Mouse (Mus musculus): ENCODE measurements around the gene Pacrg. TPM values are rescaled to one million over a fixed set of nuclear protein-coding genes. Genes with fewer than 3 reads are reported as not detected.

Pacrg gene
- 1.4 and 3.6 TPM in 2 replicates for polyA plus RNA-seq (2014; fragmentation: Nextera tagmentation; extraction: Ambion mirVana)

DNA sequence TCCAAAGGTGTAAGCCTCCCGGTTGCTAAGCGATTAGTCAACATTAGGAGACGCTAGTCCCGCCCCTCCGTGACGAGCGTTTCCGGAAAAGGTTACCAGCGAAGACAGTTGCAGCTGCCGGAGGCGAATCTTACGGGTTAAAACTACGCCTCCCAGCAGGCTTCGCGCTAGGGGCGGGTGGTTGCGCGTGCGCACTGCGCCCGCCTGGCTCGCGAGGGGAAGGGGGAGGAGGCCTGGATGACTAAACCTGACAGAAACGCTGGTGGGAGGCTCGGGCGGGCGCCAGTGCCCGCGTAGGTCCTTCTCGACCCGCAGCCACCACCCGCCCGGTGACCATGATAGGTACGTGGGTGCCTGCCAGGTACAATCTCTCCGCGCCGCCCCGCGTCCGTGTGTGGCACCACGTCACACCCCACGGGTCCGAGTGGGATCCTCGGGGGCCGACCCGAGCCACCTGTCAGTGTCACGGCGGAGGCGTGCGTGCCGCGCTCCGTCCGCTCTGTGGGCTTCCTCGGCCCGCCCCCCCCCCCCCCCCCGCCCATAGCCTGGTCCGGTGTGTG lies at the start of gene Pacrg, which contains the start of gene Prkn:
Gene Pacrg (minus strand): TSS at position 164 of the 560 bp plus-strand sequence.
Gene Prkn (plus strand): TSS at position 237 of the 560 bp plus-strand sequence.
- Histone ChIP-seq H3K4me2 (ENCODE audit: low read depth, low read length) (peak within 1 kb of the TSS; percentile 76), H3K9ac (ENCODE audit: low read depth, low read length) (peak within 1 kb of the TSS; percentile 76), H3K36me3 (ENCODE audit: control insufficient read depth, insufficient read depth, low read length) (no peaks in the 10 kb centered on the region), H3K27ac (replicated peaks; ENCODE audit: low read depth, low read length) (peak within 1 kb of the TSS; percentile 36; the same call in 1 of the 2 replicates), H3K9me3 (ENCODE audit: control insufficient read depth, low read length) (no peaks in the 10 kb centered on the region), H3K27me3 (replicated peaks; ENCODE audit: control insufficient read depth, insufficient read depth, low read length) (no peaks in the 10 kb centered on the region), H3K4me3 (ENCODE audit: low read depth, low read length) (peak within 1 kb of the TSS; percentile 71), H3K4me1 (ENCODE audit: control insufficient read depth, insufficient read depth, low read length) (0 out of 2 replicates have a peak, but pooled peaks cover 4% of the 10 kb centered on the region)
- ATAC-seq (ENCODE audit: low read depth) (peak; percentile 97), DNase-seq (ENCODE audit: low spot score) (peak; percentile 99)
- 0% methylated on average over 12 of the region's 58 CpGs for WGBS

- Histone ChIP-seq H3K27ac (replicated peaks; ENCODE audit: low read depth, low read length) (no peak overlapping the region), H3K4me3 (ENCODE audit: low read depth, low read length) (no peak overlapping the region), H3K9ac (ENCODE audit: low read depth, low read length) (no peak overlapping the region), H3K9me3 (ENCODE audit: control insufficient read depth, low read length) (no peaks in the 10 kb centered on the region), H3K36me3 (ENCODE audit: control insufficient read depth, insufficient read depth, low read length) (no peaks in the 10 kb centered on the region), H3K4me1 (ENCODE audit: control insufficient read depth, insufficient read depth, low read length) (no peaks in the 10 kb centered on the region), H3K27me3 (replicated peaks; ENCODE audit: control insufficient read depth, insufficient read depth, low read length) (no peaks in the 10 kb centered on the region), H3K4me2 (ENCODE audit: low read depth, low read length) (no peak overlapping the region)
- ATAC-seq (ENCODE audit: low read depth) = no peak
- WGBS = 18% methylated on average over 4 of the region's 4 CpGs
- peak; percentile 11 for DNase-seq (ENCODE audit: low spot score)
These were observed 47.8 kb upstream of the Pacrg start for GRCm38 (mm10) chr17:10887924-10888323.

DNA sequence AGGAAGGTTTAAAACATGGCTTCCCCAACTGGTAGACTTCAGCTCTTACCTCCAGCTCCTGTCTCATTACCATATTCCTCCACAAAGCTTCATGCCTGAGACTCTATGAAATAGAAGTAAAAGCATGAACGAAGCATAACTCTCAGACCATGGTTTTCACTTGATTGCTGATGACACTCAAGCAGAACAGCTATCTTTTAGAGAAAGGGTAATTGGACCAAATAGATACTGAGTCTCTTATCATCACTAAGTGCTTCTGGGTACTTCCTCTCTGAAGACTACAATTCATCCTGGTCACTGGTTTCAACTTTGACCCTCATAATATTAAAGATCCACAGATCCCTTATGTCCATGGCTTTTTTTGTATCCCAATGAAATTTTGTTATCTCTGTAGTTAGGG lies 42.1 kb upstream of the Pacrg start:
- H3K27me3 ChIP-seq (replicated peaks; ENCODE audit: control insufficient read depth, insufficient read depth, low read length) = no peaks in the 10 kb centered on the region
- 75% methylated on average over 1 of the region's 1 CpGs for WGBS
- H3K9ac ChIP-seq (ENCODE audit: low read depth, low read length) = no peak overlapping the region
- H3K9me3 ChIP-seq (ENCODE audit: control insufficient read depth, low read length) = no peaks in the 10 kb centered on the region
- H3K4me3 ChIP-seq (ENCODE audit: low read depth, low read length) = no peak overlapping the region
- DNase-seq (ENCODE audit: low spot score) (no peak), ATAC-seq (ENCODE audit: low read depth) (no peak)
- no peak overlapping the region for H3K27ac ChIP-seq (replicated peaks; ENCODE audit: low read depth, low read length)
- H3K4me2 ChIP-seq (ENCODE audit: low read depth, low read length) = no peak overlapping the region
- H3K4me1 ChIP-seq (ENCODE audit: control insufficient read depth, insufficient read depth, low read length) = no peaks in the 10 kb centered on the region
- no peaks in the 10 kb centered on the region for H3K36me3 ChIP-seq (ENCODE audit: control insufficient read depth, insufficient read depth, low read length)

GRCm38 (mm10) chr17:10878986-10879385 lies 38.9 kb upstream of the Pacrg start:
- ATAC-seq (ENCODE audit: low read depth) = no peak
- 77% methylated on average over 5 of the region's 5 CpGs for WGBS
- no peaks in the 10 kb centered on the region for H3K4me1 ChIP-seq (ENCODE audit: control insufficient read depth, insufficient read depth, low read length)

GRCm38 (mm10) chr17:10874208-10875187 lies 34.4 kb upstream of the Pacrg start:
- peak; percentile 7 for DNase-seq (ENCODE audit: low spot score)
- no peak for ATAC-seq (ENCODE audit: low read depth)

More at GRCm38 (mm10) chr17:10878986-10879385, 38.9 kb upstream of the Pacrg start:
- Histone ChIP-seq H3K9me3 (ENCODE audit: control insufficient read depth, low read length) (no peaks in the 10 kb centered on the region), H3K4me3 (ENCODE audit: low read depth, low read length) (no peak overlapping the region), H3K27ac (replicated peaks; ENCODE audit: low read depth, low read length) (no peak overlapping the region), H3K27me3 (replicated peaks; ENCODE audit: control insufficient read depth, insufficient read depth, low read length) (no peaks in the 10 kb centered on the region), H3K4me2 (ENCODE audit: low read depth, low read length) (no peak overlapping the region), H3K9ac (ENCODE audit: low read depth, low read length) (no peak overlapping the region), H3K36me3 (ENCODE audit: control insufficient read depth, insufficient read depth, low read length) (no peaks in the 10 kb centered on the region)
- DNase-seq (ENCODE audit: low spot score) = no peak

DNA sequence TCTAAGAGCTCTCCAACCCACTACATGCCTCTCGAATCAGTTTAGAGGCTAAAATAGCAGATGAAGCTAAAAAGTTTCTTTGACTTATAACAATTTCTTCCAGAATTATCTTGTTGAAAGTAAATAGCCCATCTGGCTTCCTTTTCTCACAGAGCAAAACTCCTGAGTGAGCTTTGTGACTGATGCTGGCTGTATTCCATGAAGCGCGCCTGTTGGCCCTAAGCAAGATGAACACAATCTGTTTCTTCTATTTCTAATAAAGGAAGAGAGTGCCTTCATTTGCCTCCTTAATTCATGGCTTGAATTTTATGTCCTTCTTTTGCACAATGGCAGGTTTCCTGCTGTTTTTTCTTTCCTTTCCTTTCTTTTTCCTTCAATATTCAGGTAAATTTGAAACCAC lies 14.1 kb upstream of the Pacrg start:
- ATAC-seq (ENCODE audit: low read depth) (no peak), DNase-seq (ENCODE audit: low spot score) (no peak)
- no peak overlapping the region for H3K4me3 ChIP-seq (ENCODE audit: low read depth, low read length)
- H3K4me2 ChIP-seq (ENCODE audit: low read depth, low read length) = no peak overlapping the region
- H3K36me3 ChIP-seq (ENCODE audit: control insufficient read depth, insufficient read depth, low read length) = no peaks in the 10 kb centered on the region
- no peaks in the 10 kb centered on the region for H3K9me3 ChIP-seq (ENCODE audit: control insufficient read depth, low read length)
- H3K9ac ChIP-seq (ENCODE audit: low read depth, low read length) = no peak overlapping the region
- 88% methylated on average over 3 of the region's 3 CpGs for WGBS
- H3K4me1 ChIP-seq (ENCODE audit: control insufficient read depth, insufficient read depth, low read length) = no peaks in the 10 kb centered on the region
- no peak overlapping the region for H3K27ac ChIP-seq (replicated peaks; ENCODE audit: low read depth, low read length)
- no peaks in the 10 kb centered on the region for H3K27me3 ChIP-seq (replicated peaks; ENCODE audit: control insufficient read depth, insufficient read depth, low read length)

More at GRCm38 (mm10) chr17:10874208-10875187, 34.4 kb upstream of the Pacrg start:
- no peak overlapping the region for H3K27ac ChIP-seq (replicated peaks; ENCODE audit: low read depth, low read length)
- no peak overlapping the region for H3K9ac ChIP-seq (ENCODE audit: low read depth, low read length)
- H3K4me1 ChIP-seq (ENCODE audit: control insufficient read depth, insufficient read depth, low read length) = no peaks in the 10 kb centered on the region
- H3K4me3 ChIP-seq (ENCODE audit: low read depth, low read length) = no peak overlapping the region
- no peaks in the 10 kb centered on the region for H3K9me3 ChIP-seq (ENCODE audit: control insufficient read depth, low read length)
- no peaks in the 10 kb centered on the region for H3K36me3 ChIP-seq (ENCODE audit: control insufficient read depth, insufficient read depth, low read length)
- 75% methylated on average over 7 of the region's 7 CpGs for WGBS
- no peaks in the 10 kb centered on the region for H3K27me3 ChIP-seq (replicated peaks; ENCODE audit: control insufficient read depth, insufficient read depth, low read length)
- no peak overlapping the region for H3K4me2 ChIP-seq (ENCODE audit: low read depth, low read length)

DNA sequence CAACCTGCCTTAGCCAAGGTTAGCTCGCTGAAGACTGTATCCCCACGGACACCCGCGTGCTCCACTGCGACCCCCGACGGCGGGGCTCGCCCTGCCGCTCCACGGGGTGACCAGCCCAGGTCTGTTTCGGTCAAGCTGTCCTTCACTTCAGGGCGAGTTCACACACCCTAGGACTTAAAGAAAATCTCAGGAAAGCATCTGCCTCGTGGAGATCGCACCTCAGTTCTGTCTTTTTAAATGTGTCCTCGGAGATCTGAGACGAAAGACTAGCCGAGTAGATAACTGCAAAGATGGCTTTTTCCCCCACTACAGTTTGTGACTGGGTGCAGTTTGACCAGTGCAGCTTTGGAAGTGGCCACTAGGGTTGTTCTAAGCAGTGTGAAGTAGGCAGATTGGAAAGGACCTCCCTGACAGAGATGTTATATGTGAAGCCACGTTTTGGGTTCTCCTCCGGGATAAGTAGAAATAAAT lies 655 bp upstream of the Pacrg start:
- WGBS = 4% methylated on average over 18 of the region's 20 CpGs
- ATAC-seq (ENCODE audit: low read depth) (peak; percentile 32; the same call in 1 of the 2 replicates), DNase-seq (ENCODE audit: low spot score) (peak; percentile 65)
- Histone ChIP-seq H3K4me3 (ENCODE audit: low read depth, low read length) (peak overlapping the region; percentile 71), H3K27ac (replicated peaks; ENCODE audit: low read depth, low read length) (no peak overlapping the region), H3K4me2 (ENCODE audit: low read depth, low read length) (peak overlapping the region; percentile 76), H3K9ac (ENCODE audit: low read depth, low read length) (peak overlapping the region; percentile 76), H3K27me3 (replicated peaks; ENCODE audit: control insufficient read depth, insufficient read depth, low read length) (no peaks in the 10 kb centered on the region), H3K4me1 (ENCODE audit: control insufficient read depth, insufficient read depth, low read length) (0 out of 2 replicates have a peak, but pooled peaks cover 4% of the 10 kb centered on the region), H3K9me3 (ENCODE audit: control insufficient read depth, low read length) (no peaks in the 10 kb centered on the region), H3K36me3 (ENCODE audit: control insufficient read depth, insufficient read depth, low read length) (no peaks in the 10 kb centered on the region)

DNA sequence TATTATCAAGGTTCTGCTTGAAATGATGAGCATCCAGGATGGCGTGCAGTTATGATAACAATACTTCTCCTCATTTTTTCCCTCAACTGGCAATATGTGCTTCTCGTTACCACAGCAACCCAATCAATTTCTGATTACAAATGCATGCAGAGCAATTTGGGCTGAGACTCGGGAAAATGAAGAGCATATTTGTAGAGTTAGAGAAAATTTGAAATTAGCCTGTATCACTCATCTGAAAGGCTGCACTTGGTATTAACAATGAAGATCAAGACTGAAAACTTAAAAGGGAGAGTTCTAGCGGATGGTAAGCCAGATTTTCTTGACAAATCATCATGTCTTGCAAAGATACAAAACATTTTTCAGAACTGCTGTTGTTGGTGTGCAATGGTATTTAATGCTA lies 21.1 kb downstream of the Pacrg start:
- H3K9me3 ChIP-seq (ENCODE audit: control insufficient read depth, low read length) = no peaks in the 10 kb centered on the region
- H3K27me3 ChIP-seq (replicated peaks; ENCODE audit: control insufficient read depth, insufficient read depth, low read length) = no peaks in the 10 kb centered on the region
- no peaks in the 10 kb centered on the region for H3K4me1 ChIP-seq (ENCODE audit: control insufficient read depth, insufficient read depth, low read length)
- DNase-seq (ENCODE audit: low spot score) (no peak), ATAC-seq (ENCODE audit: low read depth) (no peak)
- H3K4me2 ChIP-seq (ENCODE audit: low read depth, low read length) = no peak overlapping the region
- H3K27ac ChIP-seq (replicated peaks; ENCODE audit: low read depth, low read length) = no peak overlapping the region
- 70% methylated on average over 4 of the region's 4 CpGs for WGBS
- no peaks in the 10 kb centered on the region for H3K36me3 ChIP-seq (ENCODE audit: control insufficient read depth, insufficient read depth, low read length)
- no peak overlapping the region for H3K4me3 ChIP-seq (ENCODE audit: low read depth, low read length)
- H3K9ac ChIP-seq (ENCODE audit: low read depth, low read length) = no peak overlapping the region

All from embryonic facial prominence, embryonic 14.5 days (tissue).